In genomic region chr7:135809751-135810379, GRCm38 (mm10) we compare ENCODE assay signal across 14 mouse cellular contexts.
A peak's percentile ranks its signal among the peaks of the same experiment; 100 is the strongest.
DNase-seq lines count a peak whose midpoint lies in the region; ATAC-seq and TF ChIP-seq lines count a peak whose summit lies in the region.
"Had no signal": no experiment of that assay in that cellular context is flagged by ENCODE, and none has a peak within 500 bp of the region (broad histone marks: within the 10 kb centered on the region; RNA-seq: fewer than 3 reads in every experiment).

No protein-coding gene starts in this region.

- TF ChIP-seq EP300 in heart, postnatal 0 days (IDR thresholded peaks at IDR 0.05; ENCODE audit: low read depth): no peak
- peak in 1 of 2 experiments; percentile 8; a peak in 1 of 4 replicates for TF ChIP-seq EP300 in MEL (IDR thresholded peaks at IDR 0.05; ENCODE audit: low read depth in 1 of 2, low read length in 2 of 2)

- TF ChIP-seq CTCF in heart, postnatal 0 days (IDR thresholded peaks at IDR 0.05; ENCODE audit: low read depth): no peak
- TF ChIP-seq CTCF in MEL (IDR thresholded peaks at IDR 0.05 in 2 of 3, conservative IDR thresholded peaks at IDR 0.05 in 1 of 3; ENCODE audit: control insufficient read depth in 1 of 3, insufficient read depth in 1 of 3, low read depth in 2 of 3, low read length in 3 of 3, poor library complexity in 1 of 3, severe bottlenecking in 1 of 3): no peak

- 0 out of 2 replicates have a peak overlapping the region, but pooled peaks have one; percentile 3 for H3K4me2 ChIP-seq in heart, postnatal 0 days (ENCODE audit: low read depth, low read length)
- H3K4me2 ChIP-seq in hindbrain, embryonic 14.5 days (replicated peaks): 0 out of 2 replicates have a peak overlapping the region, but pooled peaks have one; percentile 8

- H3K27ac ChIP-seq in heart, postnatal 0 days (ENCODE audit: low read depth): no peak overlapping the region
- H3K27ac ChIP-seq in MEL (ENCODE audit: control insufficient read depth, low read depth, low read length): no peak overlapping the region
- peak overlapping the region; percentile 48; the same call in 1 of the 2 replicates for H3K27ac ChIP-seq in hindbrain, embryonic 14.5 days
- H3K27ac ChIP-seq: kidney, postnatal 0 days had no signal

- H3K4me1 ChIP-seq in heart, postnatal 0 days (ENCODE audit: control insufficient read depth, insufficient read depth): no peaks in the 10 kb centered on the region
- no peaks in the 10 kb centered on the region for H3K4me1 ChIP-seq in MEL (ENCODE audit: control insufficient read depth in 1 of 2, insufficient read depth in 2 of 2, low read length in 2 of 2)
- peaks cover 19% of the 10 kb centered on the region for H3K4me1 ChIP-seq in hindbrain, embryonic 14.5 days (replicated peaks; ENCODE audit: control insufficient read depth, insufficient read depth, low read length)

- intact Hi-C loops in heart, postnatal 25 days (cut with DNase I): no loop called here

- H3K4me3 ChIP-seq in heart, postnatal 0 days (ENCODE audit: low read depth, low read length): no peak overlapping the region
- peak overlapping the region; percentile 3 to 37; a peak in 2 of 4 replicates for H3K4me3 ChIP-seq in MEL (ENCODE audit: control insufficient read depth in 1 of 2, insufficient read depth in 1 of 2, low read depth in 2 of 2, low read length in 2 of 2)
- no peak overlapping the region for H3K4me3 ChIP-seq in hindbrain, embryonic 14.5 days (replicated peaks; ENCODE audit: low read length)

- 50% methylated on average over 12 of the region's 12 CpGs for WGBS in heart, postnatal 0 days
- 35% methylated on average over 12 of the region's 12 CpGs for WGBS in hindbrain, embryonic 14.5 days

- H3K27me3 ChIP-seq in heart, postnatal 0 days (ENCODE audit: control insufficient read depth, insufficient read depth, low read length): no peaks in the 10 kb centered on the region
- H3K27me3 ChIP-seq in MEL (ENCODE audit: control insufficient read depth in 1 of 2, insufficient read depth in 2 of 2, low read length in 2 of 2): no peaks in the 10 kb centered on the region
- no peaks in the 10 kb centered on the region for H3K27me3 ChIP-seq in hindbrain, embryonic 14.5 days (ENCODE audit: control insufficient read depth, insufficient read depth, low read length)

- H3K79me2 ChIP-seq in MEL (ENCODE audit: control insufficient read depth, insufficient read depth, low read length, poor library complexity): no peaks in the 10 kb centered on the region

- ATAC-seq in heart, postnatal 0 days (ENCODE audit: insufficient read depth, low read depth): no peak
- no peak for ATAC-seq in hindbrain, embryonic 14.5 days (ENCODE audit: low FRiP score)

- TF ChIP-seq RAD21 in MEL (IDR thresholded peaks at IDR 0.05; ENCODE audit: low read depth, low read length): no peak

- H3K36me3 ChIP-seq in heart, postnatal 0 days (replicated peaks; ENCODE audit: control insufficient read depth, insufficient read depth, low read length): no peaks in the 10 kb centered on the region
- H3K36me3 ChIP-seq in MEL (ENCODE audit: control insufficient read depth in 1 of 2, insufficient read depth in 2 of 2, low read length in 2 of 2): no peaks in the 10 kb centered on the region
- no peaks in the 10 kb centered on the region for H3K36me3 ChIP-seq in hindbrain, embryonic 14.5 days (replicated peaks; ENCODE audit: control insufficient read depth, insufficient read depth)

- H3K9me3 ChIP-seq in heart, postnatal 0 days (replicated peaks; ENCODE audit: control insufficient read depth, low read length): no peaks in the 10 kb centered on the region
- no peaks in the 10 kb centered on the region for H3K9me3 ChIP-seq in MEL (replicated peaks; ENCODE audit: insufficient read depth, low read length)
- H3K9me3 ChIP-seq in hindbrain, embryonic 14.5 days (ENCODE audit: control insufficient read depth, low read length): no peaks in the 10 kb centered on the region

- TF ChIP-seq POLR2A in MEL (IDR thresholded peaks at IDR 0.05; ENCODE audit: control insufficient read depth in 1 of 2, insufficient read depth in 1 of 2, low read depth in 1 of 2, low read length in 2 of 2, poor library complexity in 1 of 2): no peak

- no peak for DNase-seq in heart, postnatal 0 days (ENCODE audit: low spot score)
- no peak for DNase-seq in heart, postnatal 25 days (ENCODE audit: low spot score)
- peak; percentile 41 for DNase-seq in MEL (ENCODE audit: low read depth, low spot score)
- DNase-seq in hindbrain, embryonic 14.5 days (ENCODE audit: low spot score): no peak
- peak; percentile 27 for DNase-seq in lung, postnatal 14 days
- DNase-seq in cerebellum, postnatal 36 days: no peak
- DNase-seq in heart, adult 11 months: no peak
- DNase-seq in gastrocnemius, postnatal 4 days (ENCODE audit: low spot score in 2 of 2): no peak
- DNase-seq: adrenal gland, postnatal 25 days; B cell, adult 2 months; cerebellum, adult 9-11 months; heart, postnatal 36 days; thymus, postnatal 14 days had no signal

- H3K9ac ChIP-seq in heart, postnatal 0 days (replicated peaks; ENCODE audit: low read depth, low read length): no peak overlapping the region
- H3K9ac ChIP-seq in MEL (ENCODE audit: control insufficient read depth, low read depth, low read length, poor library complexity, severe bottlenecking): no peak overlapping the region
- H3K9ac ChIP-seq in hindbrain, embryonic 14.5 days: 0 out of 2 replicates have a peak overlapping the region, but pooled peaks have one; percentile 2

TF ChIP-seq in MEL, 35 proteins besides CTCF, POLR2A, EP300 and RAD21:
- TF ChIP-seq ELF1 (IDR thresholded peaks at IDR 0.05; ENCODE audit: low read depth, low read length) (no peak), MAX (IDR thresholded peaks at IDR 0.05; ENCODE audit: low read length) (0 out of 2 replicates have a peak, but pooled peaks have one; percentile 14), TAL1 (IDR thresholded peaks at IDR 0.05; ENCODE audit: low read length) (no peak), ZMIZ1 (IDR thresholded peaks at IDR 0.05; ENCODE audit: low read depth, low read length) (no peak), POLR2AphosphoS2 (IDR thresholded peaks at IDR 0.05; ENCODE audit: low read length) (no peak)
TF ChIP-seq in MEL: peak in this region for 1.

Comparison
In these comparisons a context has a peak if more than half of its experiments do, and no peak if none do; other contexts are left out.
1. DNase-seq: peak in MEL (single experiment) and lung, postnatal 14 days (single experiment); none in heart, postnatal 0 days (single experiment), heart, postnatal 25 days (single experiment), hindbrain, embryonic 14.5 days (single experiment), cerebellum, postnatal 36 days (0 of 2), heart, adult 11 months (single experiment) and gastrocnemius, postnatal 4 days (0 of 2).
2. H3K4me3 ChIP-seq: peak in MEL (2 of 2); none in heart, postnatal 0 days (single experiment) and hindbrain, embryonic 14.5 days (single experiment).